Mouse (Mus musculus) hindbrain, embryonic 13.5 days (tissue): ENCODE results near the gene Ankrd34a. TPM values are rescaled to one million over a fixed set of nuclear protein-coding genes. Genes with fewer than 3 reads are reported as not detected.

Experiments used
- ATAC-seq: fragments of 200-750 bp; cut with Nextera tagmentation; 2 replicates; pipeline ENCODE4 v1.8.0; 2017; ENCODE audit warnings: moderate TSS enrichment; ENCODE audit not compliant: low FRiP score
- H3K27ac ChIP-seq: fragments of 300-500 bp; sonication (generic); 2 replicates; pipeline ENCODE4 v1.5.1; 2015; ENCODE audit warnings: inconsistent platforms, mild to moderate bottlenecking, moderate library complexity
- H3K27me3 ChIP-seq: fragments of 300-500 bp; sonication (generic); 2 replicates; pipeline ENCODE4 v1.6.1; 2015; ENCODE audit warnings: mild to moderate bottlenecking, inconsistent platforms
- H3K36me3 ChIP-seq: fragments of 300-500 bp; sonication (generic); 2 replicates; pipeline ENCODE4 v1.6.1; 2015; ENCODE audit warnings: mild to moderate bottlenecking, inconsistent platforms
- H3K4me1 ChIP-seq: fragments of 300-500 bp; sonication (generic); replicated peaks from 2 replicates; pipeline ENCODE4 v1.6.1; 2015; ENCODE audit warnings: inconsistent platforms
- H3K4me2 ChIP-seq: fragments of 300-500 bp; sonication (generic); 2 replicates; pipeline ENCODE4 v1.6.1; 2015; ENCODE audit warnings: inconsistent platforms, mild to moderate bottlenecking, moderate library complexity
- H3K4me3 ChIP-seq: fragments of 300-500 bp; sonication (generic); 2 replicates; pipeline ENCODE4 v1.5.1; 2015; ENCODE audit warnings: mild to moderate bottlenecking, inconsistent platforms
- H3K9ac ChIP-seq: fragments of 300-500 bp; sonication (generic); 2 replicates; pipeline ENCODE4 v1.6.1; 2015; ENCODE audit warnings: mild to moderate bottlenecking, inconsistent platforms
- H3K9me3 ChIP-seq: fragments of 300-500 bp; sonication (generic); 2 replicates; pipeline ENCODE4 v1.6.1; 2016; ENCODE audit warnings: inconsistent platforms
- WGBS: fragments of 180-500 bp; shearing (Covaris S2); methylation state at CpG from one replicate; pipeline ENCODE4 v1.1.7; 2015; 5-methylcytosine and 5-hydroxymethylcytosine counted together
- polyA plus RNA-seq: library from polyadenylated mRNA; unstranded; fragments of >200 nt; fragmentation: Nextera tagmentation; extraction: Ambion mirVana; gene quantifications from 2 replicates; pipeline ENCODE4 v1.2.1, GENCODE M21; 2015

Gene Ankrd34a
- polyA plus RNA-seq, 1 experiment from 2014 or later, result 10.5 TPM

DNA sequence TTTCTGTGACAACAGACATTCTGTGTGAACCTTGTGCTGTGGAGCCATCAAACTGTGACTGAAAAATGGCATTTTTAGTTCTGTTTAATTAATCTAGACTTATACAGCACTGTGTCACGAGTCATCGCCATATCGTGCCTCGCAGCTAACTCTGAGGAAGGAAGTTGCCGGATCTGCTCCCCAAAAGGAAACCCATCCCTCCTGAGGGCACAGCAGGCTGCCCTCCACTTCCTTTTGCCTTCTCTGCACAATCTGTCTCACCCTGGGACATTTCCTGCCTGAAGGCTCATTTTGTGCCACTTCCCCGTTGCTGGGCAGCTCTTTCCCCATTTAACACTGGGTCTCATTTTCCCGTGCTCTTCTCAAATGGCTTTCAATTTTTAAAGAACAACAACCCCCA, 31.8 kb upstream of the Ankrd34a start:
- Histone ChIP-seq H3K36me3 (peaks cover 19% of the 10 kb centered on the region), H3K4me2 (no peak overlapping the region), H3K4me3 (no peak overlapping the region), H3K27me3 (no peaks in the 10 kb centered on the region), H3K27ac (no peak overlapping the region), H3K4me1 (peaks cover 27% of the 10 kb centered on the region), H3K9ac (no peak overlapping the region), H3K9me3 (no peaks in the 10 kb centered on the region)
- ATAC-seq, result no peak
- WGBS, result 67% methylated on average over 7 of the region's 7 CpGs

DNA sequence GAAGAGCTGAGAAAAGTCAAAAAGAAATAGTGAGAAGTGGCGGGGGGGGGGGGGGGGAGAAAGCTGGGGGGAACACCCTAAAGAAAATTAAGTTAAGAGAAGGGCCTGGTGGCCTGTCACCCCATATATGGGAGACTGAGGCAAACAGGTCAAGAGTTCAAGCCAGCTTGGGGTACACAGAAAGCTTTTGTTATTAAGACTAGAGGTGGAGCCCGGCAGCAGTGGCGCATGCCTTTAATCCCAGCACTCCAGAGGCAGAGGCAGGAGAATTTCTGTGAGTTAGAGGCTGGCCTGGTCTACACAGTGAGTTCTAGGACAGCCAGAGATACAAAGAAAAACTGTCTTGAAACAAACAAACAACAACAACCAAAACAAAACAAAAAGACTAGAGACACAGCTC, 31.3 kb upstream of the Ankrd34a start:
- WGBS, result 93% methylated on average over 2 of the region's 3 CpGs
- Histone ChIP-seq H3K27me3 (no peaks in the 10 kb centered on the region), H3K4me3 (no peak overlapping the region), H3K27ac (no peak overlapping the region), H3K36me3 (peaks cover 14% of the 10 kb centered on the region), H3K4me1 (peaks cover 23% of the 10 kb centered on the region), H3K9ac (no peak overlapping the region), H3K4me2 (no peak overlapping the region), H3K9me3 (no peaks in the 10 kb centered on the region)
- ATAC-seq, result no peak

DNA sequence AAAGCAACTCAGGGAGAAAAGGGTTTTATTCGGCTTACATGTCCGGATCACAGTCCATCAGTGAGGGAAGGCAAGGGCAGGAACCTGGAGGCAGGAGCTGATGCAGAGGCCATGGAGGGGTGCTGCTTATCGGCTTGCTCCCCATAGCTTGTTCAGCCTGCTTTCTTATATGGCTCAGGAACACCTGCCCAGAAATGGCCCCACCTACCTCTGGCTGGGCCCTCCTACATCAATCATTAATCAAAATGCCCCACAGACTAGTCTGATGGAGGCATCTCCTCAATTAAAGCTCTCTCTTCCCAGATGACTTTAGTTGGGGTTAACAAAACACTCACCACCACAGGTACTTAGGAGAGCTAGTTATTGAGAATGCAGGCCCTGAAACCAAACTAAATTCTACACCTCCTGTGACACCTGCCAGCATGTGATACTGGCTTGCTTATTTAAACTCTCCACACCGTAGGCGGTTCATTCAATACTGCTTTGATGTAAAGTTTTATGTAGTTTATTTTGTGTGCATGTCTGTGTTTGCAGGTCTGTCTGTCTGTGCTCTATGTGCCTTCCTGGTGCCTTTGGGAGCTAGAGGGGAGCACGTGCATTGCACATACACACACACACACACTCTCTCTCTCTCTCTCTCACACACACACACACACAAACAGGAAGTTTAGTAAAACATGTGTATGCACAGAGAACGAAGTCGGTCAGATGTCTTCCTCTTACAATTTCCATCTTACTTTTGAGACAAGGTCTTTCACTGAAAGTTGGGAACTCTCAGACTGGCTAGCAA, 29.6 kb upstream of the Ankrd34a start:
- no peaks in the 10 kb centered on the region for H3K9me3 ChIP-seq
- 86% methylated on average over 8 of the region's 8 CpGs for WGBS
- no peak overlapping the region for H3K4me3 ChIP-seq
- no peak overlapping the region for H3K4me2 ChIP-seq
- no peaks in the 10 kb centered on the region for H3K36me3 ChIP-seq
- peaks cover 6% of the 10 kb centered on the region for H3K4me1 ChIP-seq
- no peak overlapping the region for H3K9ac ChIP-seq
- no peaks in the 10 kb centered on the region for H3K27me3 ChIP-seq
- H3K27ac ChIP-seq, result no peak overlapping the region
- ATAC-seq, result no peak

DNA sequence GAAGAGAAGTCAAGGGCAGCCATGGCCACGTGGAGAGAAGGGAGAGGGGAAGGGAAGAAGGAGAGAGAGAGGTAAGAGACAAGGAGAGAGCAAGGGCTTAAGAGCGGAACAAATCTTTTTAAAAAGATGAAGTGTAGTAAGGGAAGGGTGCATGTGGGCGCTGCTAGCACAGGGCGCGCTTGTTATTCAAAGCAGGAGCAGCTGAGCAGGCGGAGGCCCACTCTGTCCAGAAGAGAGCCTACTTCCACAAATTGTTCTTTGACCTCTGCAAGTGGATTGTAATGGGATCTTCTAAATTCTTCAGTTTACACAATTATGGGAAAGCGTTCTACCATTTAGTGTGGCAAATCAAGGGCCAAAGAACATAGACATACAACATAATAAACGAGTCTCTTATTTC, 27.8 kb upstream of the Ankrd34a start:
- Histone ChIP-seq H3K9ac (no peak overlapping the region), H3K4me2 (no peak overlapping the region), H3K36me3 (no peaks in the 10 kb centered on the region), H3K9me3 (no peaks in the 10 kb centered on the region), H3K27ac (no peak overlapping the region), H3K4me3 (no peak overlapping the region), H3K4me1 (no peaks in the 10 kb centered on the region), H3K27me3 (no peaks in the 10 kb centered on the region)
- WGBS, result 71% methylated on average over 8 of the region's 8 CpGs
- ATAC-seq, result no peak

GRCm38 (mm10) chr3:96569506-96569905, 26.9 kb upstream of the Ankrd34a start:
- ATAC-seq, result no peak
- H3K4me3 ChIP-seq, result no peak overlapping the region
- no peaks in the 10 kb centered on the region for H3K27me3 ChIP-seq
- H3K9ac ChIP-seq, result no peak overlapping the region
- H3K4me2 ChIP-seq, result no peak overlapping the region
- H3K27ac ChIP-seq, result no peak overlapping the region
- H3K36me3 ChIP-seq, result no peaks in the 10 kb centered on the region
- WGBS, result 83% methylated on average over 13 of the region's 13 CpGs
- H3K9me3 ChIP-seq, result no peaks in the 10 kb centered on the region
- H3K4me1 ChIP-seq, result no peaks in the 10 kb centered on the region

DNA sequence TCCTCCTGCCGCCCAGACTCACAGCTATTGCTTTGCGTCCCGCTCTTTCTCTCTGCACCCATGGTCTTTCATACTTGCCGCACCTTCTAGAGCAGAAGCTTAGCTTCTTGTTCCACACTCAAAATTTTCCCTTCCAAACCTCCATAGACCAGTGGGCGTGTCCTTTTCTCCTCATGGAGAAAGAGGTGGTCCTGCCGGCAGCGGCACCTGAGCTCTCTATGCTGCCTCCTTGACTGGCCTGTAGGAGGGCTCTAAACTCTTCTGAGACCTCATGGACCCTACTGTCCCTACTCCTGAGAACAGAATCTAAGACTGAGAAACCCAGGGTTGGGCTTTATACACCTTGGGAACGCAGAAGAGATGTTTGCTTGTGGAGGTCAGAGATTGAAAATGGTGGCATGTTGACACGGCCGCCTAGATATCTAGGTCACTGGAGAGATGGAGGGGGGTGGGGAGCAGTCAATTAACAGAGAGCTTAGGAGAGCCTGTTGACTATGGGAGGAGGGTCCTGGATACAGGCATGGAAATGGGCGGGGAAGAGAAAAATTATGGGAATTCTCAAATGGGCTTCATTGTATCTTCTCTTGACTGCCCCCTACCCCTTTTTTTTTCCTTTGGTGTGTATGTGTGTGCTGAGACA, 26.4 kb upstream of the Ankrd34a start:
- no peak overlapping the region for H3K27ac ChIP-seq
- H3K9ac ChIP-seq, result no peak overlapping the region
- ATAC-seq, result no peak
- no peaks in the 10 kb centered on the region for H3K9me3 ChIP-seq
- H3K27me3 ChIP-seq, result no peaks in the 10 kb centered on the region
- no peaks in the 10 kb centered on the region for H3K36me3 ChIP-seq
- 87% methylated on average over 11 of the region's 11 CpGs for WGBS
- no peaks in the 10 kb centered on the region for H3K4me1 ChIP-seq
- no peak overlapping the region for H3K4me3 ChIP-seq
- no peak overlapping the region for H3K4me2 ChIP-seq

DNA sequence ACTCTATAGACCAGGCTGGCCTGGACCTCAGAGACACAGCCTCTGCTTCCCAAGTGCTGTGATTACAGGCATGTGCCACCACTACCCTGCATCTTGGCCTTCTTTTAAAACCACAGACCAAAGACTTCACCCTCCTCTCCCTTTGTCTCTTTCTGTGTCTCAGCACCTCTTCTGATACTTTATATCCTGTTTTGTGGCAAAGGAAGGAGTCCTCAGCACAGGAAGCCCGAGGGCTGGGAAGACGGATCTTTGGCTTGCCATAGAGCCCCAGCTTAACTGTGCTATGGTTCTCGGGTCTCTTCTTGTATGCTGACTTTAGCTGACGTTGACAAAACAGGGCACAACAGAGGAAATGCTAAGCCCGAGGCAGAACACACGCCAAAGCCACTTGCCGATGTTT, 25.8 kb upstream of the Ankrd34a start:
- Histone ChIP-seq H3K9me3 (no peaks in the 10 kb centered on the region), H3K27ac (no peak overlapping the region), H3K9ac (no peak overlapping the region), H3K4me3 (no peak overlapping the region), H3K4me2 (no peak overlapping the region), H3K4me1 (no peaks in the 10 kb centered on the region), H3K36me3 (no peaks in the 10 kb centered on the region), H3K27me3 (no peaks in the 10 kb centered on the region)
- 81% methylated on average over 7 of the region's 7 CpGs for WGBS
- no peak for ATAC-seq

DNA sequence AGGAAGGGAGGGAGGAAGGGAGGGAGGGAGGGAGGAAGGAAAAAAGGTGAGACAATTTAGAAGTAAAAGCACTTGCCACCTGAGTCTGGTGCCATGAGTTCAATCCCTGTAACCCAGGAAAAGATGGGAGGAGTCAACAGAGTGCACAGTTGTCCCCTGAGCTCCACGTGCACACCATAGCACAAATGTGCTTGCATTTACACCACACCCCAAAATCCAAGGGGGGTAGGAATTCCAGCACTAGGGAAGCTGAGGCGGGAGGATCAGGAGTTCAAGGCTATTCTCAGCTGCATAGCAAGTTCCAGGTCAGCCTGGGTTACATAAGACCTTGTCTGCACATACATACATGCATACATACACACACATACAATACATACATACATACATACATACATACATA, 25.1 kb upstream of the Ankrd34a start:
- Histone ChIP-seq H3K4me1 (peaks cover 6% of the 10 kb centered on the region), H3K4me3 (no peak overlapping the region), H3K27me3 (no peaks in the 10 kb centered on the region), H3K27ac (no peak overlapping the region), H3K4me2 (no peak overlapping the region), H3K9me3 (no peaks in the 10 kb centered on the region), H3K9ac (no peak overlapping the region), H3K36me3 (no peaks in the 10 kb centered on the region)
- WGBS, result 78% methylated on average over 2 of the region's 2 CpGs
- ATAC-seq, result no peak

DNA sequence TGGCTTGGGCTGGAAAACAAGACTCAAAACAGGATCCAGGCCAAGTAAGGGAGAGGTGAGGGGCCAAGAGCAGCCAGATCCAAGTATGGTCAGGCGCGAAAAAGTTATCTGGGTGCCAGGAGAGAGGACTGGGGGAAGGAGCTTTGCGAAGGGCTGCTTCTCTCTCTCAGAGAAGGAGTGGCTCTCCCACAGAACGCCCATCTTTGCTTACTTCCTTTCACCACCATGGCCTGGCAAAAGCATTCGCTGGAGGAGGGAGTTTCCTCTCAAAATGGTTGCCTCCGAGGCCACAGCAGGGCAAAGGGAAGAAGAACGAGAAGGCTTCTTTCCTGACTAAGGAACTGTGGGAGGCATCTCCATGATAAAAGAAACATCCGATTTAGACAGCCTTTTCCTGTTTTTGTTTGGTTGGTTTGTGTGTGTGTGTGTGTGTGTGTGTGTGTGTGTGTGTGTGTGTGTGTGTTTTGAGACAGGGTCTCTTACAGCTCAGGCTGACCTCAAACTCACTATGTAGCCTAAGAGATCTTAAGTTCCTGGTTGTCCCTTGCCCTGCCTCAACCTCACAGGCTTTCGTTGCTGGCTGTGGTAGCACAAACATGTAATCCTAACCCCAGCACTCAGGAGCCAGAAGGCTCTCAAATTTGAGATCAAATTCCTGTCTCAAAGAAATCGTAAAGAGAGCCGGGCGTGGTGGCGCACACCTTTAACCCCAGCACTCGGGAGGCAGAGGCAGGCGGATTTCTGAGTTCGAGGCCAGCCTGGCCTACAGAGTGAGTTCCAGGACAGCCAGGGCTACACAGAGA, 24.3 kb upstream of the Ankrd34a start:
- Histone ChIP-seq H3K27me3 (no peaks in the 10 kb centered on the region), H3K9me3 (no peaks in the 10 kb centered on the region), H3K4me3 (no peak overlapping the region), H3K9ac (no peak overlapping the region), H3K36me3 (no peaks in the 10 kb centered on the region), H3K4me2 (no peak overlapping the region), H3K4me1 (peaks cover 14% of the 10 kb centered on the region), H3K27ac (no peak overlapping the region)
- ATAC-seq, result no peak
- WGBS, result 83% methylated on average over 16 of the region's 16 CpGs

DNA sequence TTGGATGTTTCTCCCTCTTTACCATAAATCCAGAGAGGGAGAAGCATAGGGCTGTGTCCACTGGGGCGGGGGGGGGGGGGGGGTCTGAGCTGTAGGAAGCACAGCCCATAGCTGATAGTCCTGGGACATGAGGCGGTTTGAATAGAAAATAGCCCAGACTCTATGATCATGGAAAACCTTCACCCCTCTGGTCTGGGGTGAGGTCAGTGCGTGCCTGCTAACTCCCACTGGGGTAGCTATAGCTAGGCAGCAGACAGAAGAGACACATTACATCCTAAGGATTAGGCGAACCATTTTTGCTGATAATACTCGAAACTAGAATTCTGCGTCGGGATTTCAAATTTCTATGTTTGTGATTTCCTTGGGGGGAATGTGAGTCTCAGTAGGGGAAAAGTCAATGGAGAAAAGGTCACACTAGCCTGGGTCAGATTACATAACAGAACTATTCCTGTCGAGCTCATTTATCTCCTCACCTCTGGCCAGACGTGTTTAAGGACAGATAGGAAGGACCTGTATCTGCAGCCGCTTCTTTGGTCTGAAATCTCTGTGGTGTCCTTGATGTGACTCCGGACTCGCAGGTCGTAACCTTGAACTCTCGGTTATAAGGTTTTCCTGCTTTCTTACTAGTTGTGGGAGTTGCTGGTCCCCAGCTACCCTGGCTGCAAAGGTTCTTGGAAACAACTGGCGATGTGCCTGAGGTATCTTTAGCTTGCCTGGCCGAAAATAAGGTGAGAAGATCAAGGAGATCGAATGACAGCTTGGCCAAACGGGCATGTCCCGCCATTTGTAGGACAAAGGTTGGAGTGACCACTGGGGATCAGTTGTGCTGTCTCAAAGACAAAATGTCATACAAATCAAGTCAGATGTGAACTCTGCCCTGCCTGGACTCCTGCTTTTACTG, 22.6 kb upstream of the Ankrd34a start:
- H3K36me3 ChIP-seq, result no peaks in the 10 kb centered on the region
- WGBS, result 82% methylated on average over 19 of the region's 19 CpGs
- peaks cover 18% of the 10 kb centered on the region for H3K4me1 ChIP-seq
- H3K27me3 ChIP-seq, result no peaks in the 10 kb centered on the region
- no peak overlapping the region for H3K4me2 ChIP-seq
- no peak for ATAC-seq
- no peak overlapping the region for H3K9ac ChIP-seq
- no peaks in the 10 kb centered on the region for H3K9me3 ChIP-seq
- no peak overlapping the region for H3K4me3 ChIP-seq
- no peak overlapping the region for H3K27ac ChIP-seq

DNA sequence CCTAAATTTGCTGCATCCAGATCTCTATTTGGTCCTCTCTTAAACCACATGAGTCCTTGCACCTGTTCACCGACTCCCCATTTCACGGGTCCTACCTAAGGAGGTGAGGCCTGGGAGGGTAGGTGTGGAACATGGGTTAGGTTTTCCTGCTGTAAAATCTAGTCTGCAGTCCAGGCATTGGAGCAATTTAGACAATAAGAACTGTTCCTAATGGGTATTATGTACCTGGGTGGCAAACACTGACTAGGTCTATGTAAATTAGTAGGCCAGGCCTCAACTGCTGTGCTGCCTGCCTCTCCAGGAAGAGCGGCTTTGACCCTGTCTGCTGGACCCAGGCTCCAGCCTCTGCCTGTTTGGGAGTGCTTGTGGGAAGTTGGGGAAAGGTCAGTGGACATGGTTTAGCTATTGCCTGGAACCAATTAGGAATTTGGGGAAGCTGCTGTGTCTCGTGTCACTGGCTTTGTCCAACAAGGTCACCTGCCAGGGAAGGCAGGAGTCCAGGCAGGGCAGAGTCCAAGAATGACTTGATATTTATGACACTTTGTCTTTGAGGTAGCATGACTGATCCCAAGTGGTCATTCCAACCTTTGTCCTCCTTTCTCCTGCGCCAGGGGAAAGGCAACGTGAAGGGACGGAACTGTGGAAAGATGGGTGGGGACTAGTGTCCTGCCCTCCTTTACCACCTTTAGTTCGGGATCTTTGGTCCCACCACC, 21.0 kb upstream of the Ankrd34a start:
- no peak overlapping the region for H3K4me3 ChIP-seq
- no peak overlapping the region for H3K4me2 ChIP-seq
- no peak for ATAC-seq
- no peaks in the 10 kb centered on the region for H3K9me3 ChIP-seq
- H3K27ac ChIP-seq, result no peak overlapping the region
- H3K9ac ChIP-seq, result no peak overlapping the region
- WGBS, result 84% methylated on average over 8 of the region's 8 CpGs
- H3K4me1 ChIP-seq, result peaks cover 24% of the 10 kb centered on the region
- H3K36me3 ChIP-seq, result no peaks in the 10 kb centered on the region
- no peaks in the 10 kb centered on the region for H3K27me3 ChIP-seq
